13 mouse cellular contexts compared by ENCODE assay signal in the genomic region with DNA sequence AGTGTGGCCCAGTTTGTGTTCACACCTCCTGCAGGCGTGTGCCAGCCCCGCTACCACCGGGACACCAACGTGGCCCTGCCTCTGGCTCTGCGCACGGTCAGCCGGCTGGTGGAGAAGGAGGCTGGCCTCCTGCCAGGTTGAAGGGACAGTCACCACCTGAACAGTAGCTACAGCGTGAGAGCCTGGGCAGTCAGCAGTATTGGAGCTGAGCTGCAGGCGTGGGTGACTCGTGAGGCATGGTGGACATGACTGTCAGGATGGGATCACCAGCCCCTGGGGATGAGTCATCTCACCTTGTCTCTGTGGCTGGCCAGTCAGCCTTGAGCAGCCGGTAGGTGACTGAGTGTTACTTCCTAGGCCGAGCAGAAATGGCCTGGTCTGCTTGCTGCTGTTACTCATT. TPM values are rescaled to one million over a fixed set of nuclear protein-coding genes. Genes with fewer than 3 reads are reported as not detected.
DNase-seq lines count a peak whose midpoint lies in the region; ATAC-seq and TF ChIP-seq lines count a peak whose summit lies in the region.
"Had no signal": no experiment of that assay in that cellular context is flagged by ENCODE, and none has a peak within 500 bp of the region (broad histone marks: within the 10 kb centered on the region; RNA-seq: fewer than 3 reads in every experiment).

No protein-coding gene starts in this region.

- whole genome bisulfite sequencing in kidney, embryonic 14.5 days: 84% methylated on average over 12 of the region's 12 CpGs

- H3K4me3 ChIP-seq in kidney, embryonic 14.5 days (ENCODE audit: low read length): no peak overlapping the region
- no peak overlapping the region for H3K4me3 ChIP-seq in ES-E14 (ENCODE audit: insufficient read depth in 1 of 2, low read depth in 1 of 2, low read length in 2 of 2, poor library complexity in 1 of 2, severe bottlenecking in 1 of 2)
- no peak overlapping the region for H3K4me3 ChIP-seq in gastrocnemius, adult 2 months
- H3K4me3 ChIP-seq: embryonic facial prominence, embryonic 12.5 days; myocyte had no signal

- H3K4me1 ChIP-seq in kidney, embryonic 14.5 days (ENCODE audit: control insufficient read depth, insufficient read depth, low read length): no peaks in the 10 kb centered on the region
- H3K4me1 ChIP-seq in ES-E14 (ENCODE audit: control insufficient read depth in 2 of 2, insufficient read depth in 2 of 2, low read length in 2 of 2, poor library complexity in 1 of 2): peaks cover 0 to 28% of the 10 kb centered on the region in 2 experiments; a peak in 2 of 4 replicates

- 0 out of 2 replicates have a peak, but pooled peaks cover 1% of the 10 kb centered on the region for H3K36me3 ChIP-seq in kidney, embryonic 14.5 days (ENCODE audit: control insufficient read depth, insufficient read depth, low read length)
- H3K36me3 ChIP-seq in ES-E14 (ENCODE audit: control insufficient read depth, insufficient read depth, low read length, poor library complexity, severe bottlenecking): peaks cover 8% of the 10 kb centered on the region; the same call in 1 of the 2 replicates

- H3K27ac ChIP-seq in kidney, embryonic 14.5 days (ENCODE audit: low read depth, low read length): no peak overlapping the region
- H3K27ac ChIP-seq in ES-E14 (ENCODE audit: insufficient read depth, low read depth, low read length, poor library complexity, severe bottlenecking): peak overlapping the region; percentile 89; the same call in 1 of the 2 replicates
- no peak overlapping the region for H3K27ac ChIP-seq in gastrocnemius, adult 2 months
- H3K27ac ChIP-seq: embryonic facial prominence, embryonic 12.5 days; hindbrain, postnatal 0 days had no signal

- in situ Hi-C loops in ES-E14 (cut with MboI; ENCODE audit: low sequenced_read_pairs in 2 of 2, unreplicated experiment in 2 of 2): no loop called here

- H3K4me2 ChIP-seq in kidney, embryonic 14.5 days (replicated peaks; ENCODE audit: low read depth, low read length): no peak overlapping the region
- H3K4me2 ChIP-seq: embryonic facial prominence, embryonic 12.5 days had no signal

- no peaks in the 10 kb centered on the region for H3K27me3 ChIP-seq in kidney, embryonic 14.5 days (ENCODE audit: control insufficient read depth, insufficient read depth, low read length)
- H3K27me3 ChIP-seq: embryonic facial prominence, embryonic 12.5 days had no signal

- no peak for TF ChIP-seq CTCF in gastrocnemius, adult 2 months (IDR thresholded peaks at IDR 0.05)

- intact Hi-C loops in gastrocnemius, adult 2 months (cut with DNase I): loop anchor here (5.0 kb wide), 1 partner anchor 240 kb away; no protein-coding TSS in a partner anchor

- DNase-seq in kidney, postnatal 14 days: peak; percentile 43
- DNase-seq in ES-E14 (ENCODE audit: low read depth, low spot score): no peak
- DNase-seq in adrenal gland, adult 2 months: peak; percentile 88
- DNase-seq in cerebellum, adult 9-11 months: peak; percentile 72
- no peak for DNase-seq in thymus, postnatal 36 days
- DNase-seq in gastrocnemius, adult 2 months: no peak

- H3K9ac ChIP-seq in kidney, embryonic 14.5 days (ENCODE audit: low read depth, low read length): no peak overlapping the region
- peak overlapping the region; percentile 35; the same call in 1 of the 2 replicates for H3K9ac ChIP-seq in ES-E14 (ENCODE audit: insufficient read depth, low read depth, low read length, poor library complexity, severe bottlenecking)
- H3K9ac ChIP-seq: embryonic facial prominence, embryonic 12.5 days had no signal

- no peak for ATAC-seq in kidney, embryonic 14.5 days (ENCODE audit: low FRiP score, low TSS enrichment)
- ATAC-seq: forebrain, embryonic 14.5 days; hindbrain, postnatal 0 days had no signal

- H3K9me3 ChIP-seq in kidney, embryonic 14.5 days (ENCODE audit: control insufficient read depth, low read length): no peaks in the 10 kb centered on the region
- H3K9me3 ChIP-seq in ES-E14 (ENCODE audit: control insufficient read depth, insufficient read depth, low read depth, low read length): no peaks in the 10 kb centered on the region
- H3K9me3 ChIP-seq: embryonic facial prominence, embryonic 12.5 days had no signal

TF ChIP-seq in ES-E14, 5 proteins besides CTCF, POLR2A, EP300 and RAD21:
- TF ChIP-seq HCFC1 (IDR thresholded peaks at IDR 0.05; ENCODE audit: borderline replicate concordance, insufficient read depth, low read length) (no peak), CHD2 (IDR thresholded peaks at IDR 0.05; ENCODE audit: low read depth, low read length) (no peak), MAFK (IDR thresholded peaks at IDR 0.05; ENCODE audit: insufficient read depth, low read depth, low read length) (no peak), ZNF384 (IDR thresholded peaks at IDR 0.05; ENCODE audit: low read depth, low read length) (no peak), ZC3H11A (IDR thresholded peaks at IDR 0.05; ENCODE audit: borderline replicate concordance, low read depth, low read length) (no peak)

RNA-seq across cellular contexts. Expression of gene Ap5z1, which starts 13.6 kb away (rescaled TPM):
- polyA plus RNA-seq in kidney, embryonic 14.5 days (2014; fragmentation: Nextera tagmentation; extraction: Ambion mirVana): 7.2 and 10.1 TPM in 2 replicates
- 17.4 and 26.3 TPM in 2 replicates for total RNA-seq in ES-E14 (2012; rRNA removed)
- total RNA-seq in adrenal gland, adult 2 months (2021): 10 to 100 TPM; 18.5 to 22.7 TPM
- polyA plus RNA-seq in adrenal gland, adult 2 months (2012; rRNA removed): 75.8 and 77.7 TPM in 2 replicates
- 1 to 10 TPM; 3.7 to 5.0 TPM for total RNA-seq in gastrocnemius, adult 2 months (2021)

RNA-seq across cellular contexts. Expression of gene Papolb, which starts 52.5 kb away (rescaled TPM):
- polyA plus RNA-seq in kidney, embryonic 14.5 days (2014; fragmentation: Nextera tagmentation; extraction: Ambion mirVana): 0.20 TPM in 1 of 2 replicates, not detected in the other
- total RNA-seq in ES-E14 (2012; rRNA removed): 3.5 and 3.6 TPM in 2 replicates
- total RNA-seq in adrenal gland, adult 2 months (2021): under 1 TPM; 0.09 to 0.21 TPM
- polyA plus RNA-seq in adrenal gland, adult 2 months (2012; rRNA removed): 0.03 TPM in 1 of 2 replicates, not detected in the other
- under 1 TPM; 0.08 to 0.14 TPM for total RNA-seq in gastrocnemius, adult 2 months (2021)
- total RNA-seq: megakaryocyte, adult 5-6 weeks had no signal
- polyA plus RNA-seq: liver, embryonic 16.5 days had no signal

Comparison
In these comparisons a context has a peak if more than half of its experiments do, and no peak if none do; other contexts are left out.
1. DNase-seq: peak in kidney, postnatal 14 days (single experiment), adrenal gland, adult 2 months (single experiment) and cerebellum, adult 9-11 months (single experiment); none in ES-E14 (single experiment), thymus, postnatal 36 days (0 of 2) and gastrocnemius, adult 2 months (single experiment).